Mouse (Mus musculus): ENCODE measurements at regions not wholly inside any gene's neighbourhood (a gene's known extent, or its start where the extent isn't known, plus 50 kb on each side); places are given as distances from the start of the nearest gene placed in this dataset.

DNA sequence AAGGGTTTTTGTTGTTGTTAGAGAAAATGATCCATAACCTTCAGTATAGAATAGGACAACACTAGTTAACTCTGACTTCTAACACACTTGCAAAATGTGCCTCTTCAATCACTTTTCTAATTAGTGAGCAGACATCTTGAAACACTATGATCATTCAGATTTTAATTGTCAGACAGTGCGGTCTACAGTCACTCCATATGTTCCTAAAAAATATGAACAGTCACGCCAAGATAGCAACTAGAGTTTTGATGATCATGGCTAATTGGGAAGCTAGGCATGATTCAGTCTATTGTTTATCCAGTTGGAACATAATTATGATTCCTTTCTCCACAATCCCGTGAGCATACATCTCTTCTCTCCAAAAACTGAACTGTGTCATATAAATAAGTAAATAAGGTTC lies 372.1 kb downstream of the Fam198b start:
- in situ Hi-C loops (cut with MboI; ENCODE audit: low sequenced_read_pairs in 2 of 2, unreplicated experiment in 2 of 2): no loop called here
- no peak for TF ChIP-seq ZC3H11A (IDR thresholded peaks at IDR 0.05; ENCODE audit: borderline replicate concordance, low read depth, low read length)
- TF ChIP-seq ZNF384 (IDR thresholded peaks at IDR 0.05; ENCODE audit: low read depth, low read length): no peak
- no peak for TF ChIP-seq HCFC1 (IDR thresholded peaks at IDR 0.05; ENCODE audit: borderline replicate concordance, insufficient read depth, low read length)
- TF ChIP-seq CHD2 (IDR thresholded peaks at IDR 0.05; ENCODE audit: low read depth, low read length): no peak
- no peak for TF ChIP-seq MAFK (IDR thresholded peaks at IDR 0.05; ENCODE audit: insufficient read depth, low read depth, low read length)
- no peak for DNase-seq (ENCODE audit: low read depth, low spot score)
- no peak overlapping the region for H3K4me3 ChIP-seq (ENCODE audit: insufficient read depth in 1 of 2, low read depth in 1 of 2, low read length in 2 of 2, poor library complexity in 1 of 2, severe bottlenecking in 1 of 2)
- no peaks in the 10 kb centered on the region for H3K4me1 ChIP-seq (ENCODE audit: control insufficient read depth in 2 of 2, insufficient read depth in 2 of 2, low read length in 2 of 2, poor library complexity in 1 of 2)
- H3K36me3 ChIP-seq (ENCODE audit: control insufficient read depth, insufficient read depth, low read length, poor library complexity, severe bottlenecking): no peaks in the 10 kb centered on the region
- H3K27ac ChIP-seq (ENCODE audit: insufficient read depth, low read depth, low read length, poor library complexity, severe bottlenecking): no peak overlapping the region
- H3K9ac ChIP-seq (ENCODE audit: insufficient read depth, low read depth, low read length, poor library complexity, severe bottlenecking): no peak overlapping the region
- no peaks in the 10 kb centered on the region for H3K9me3 ChIP-seq (ENCODE audit: control insufficient read depth, insufficient read depth, low read depth, low read length)

DNA sequence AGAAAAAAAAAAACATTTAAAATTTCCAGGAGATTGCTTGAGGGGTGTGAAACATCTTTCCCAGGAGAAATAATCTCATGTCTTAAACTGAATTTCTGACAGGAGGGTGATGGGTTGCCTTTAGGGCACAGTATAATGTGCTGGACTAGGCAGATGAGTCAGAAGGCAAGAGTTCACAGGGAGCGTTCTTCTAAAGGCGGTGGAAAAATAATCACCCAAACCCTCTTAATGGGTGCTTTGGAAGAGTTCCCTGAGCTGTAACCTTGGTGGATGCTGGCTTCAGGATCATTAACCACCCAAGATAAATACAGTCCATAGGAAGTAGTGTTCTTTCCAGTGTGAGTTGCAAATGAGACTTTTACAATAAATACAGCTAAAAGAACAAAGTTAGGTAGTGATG lies 378.8 kb downstream of the Fam198b start:
- H3K27ac ChIP-seq (ENCODE audit: insufficient read depth, low read depth, low read length, poor library complexity, severe bottlenecking): no peak overlapping the region
- H3K9me3 ChIP-seq (ENCODE audit: control insufficient read depth, insufficient read depth, low read depth, low read length): no peaks in the 10 kb centered on the region
- in situ Hi-C loops (cut with MboI; ENCODE audit: low sequenced_read_pairs in 2 of 2, unreplicated experiment in 2 of 2): no loop called here
- DNase-seq (ENCODE audit: low read depth, low spot score): no peak
- H3K4me1 ChIP-seq (ENCODE audit: control insufficient read depth in 2 of 2, insufficient read depth in 2 of 2, low read length in 2 of 2, poor library complexity in 1 of 2): no peaks in the 10 kb centered on the region
- H3K9ac ChIP-seq (ENCODE audit: insufficient read depth, low read depth, low read length, poor library complexity, severe bottlenecking): no peak overlapping the region
- no peaks in the 10 kb centered on the region for H3K36me3 ChIP-seq (ENCODE audit: control insufficient read depth, insufficient read depth, low read length, poor library complexity, severe bottlenecking)
- TF ChIP-seq MAFK (IDR thresholded peaks at IDR 0.05; ENCODE audit: insufficient read depth, low read depth, low read length): no peak
- no peak for TF ChIP-seq HCFC1 (IDR thresholded peaks at IDR 0.05; ENCODE audit: borderline replicate concordance, insufficient read depth, low read length)
- no peak for TF ChIP-seq ZNF384 (IDR thresholded peaks at IDR 0.05; ENCODE audit: low read depth, low read length)
- no peak for TF ChIP-seq ZC3H11A (IDR thresholded peaks at IDR 0.05; ENCODE audit: borderline replicate concordance, low read depth, low read length)
- TF ChIP-seq CHD2 (IDR thresholded peaks at IDR 0.05; ENCODE audit: low read depth, low read length): no peak
- H3K4me3 ChIP-seq (ENCODE audit: insufficient read depth in 1 of 2, low read depth in 1 of 2, low read length in 2 of 2, poor library complexity in 1 of 2, severe bottlenecking in 1 of 2): no peak overlapping the region

DNA sequence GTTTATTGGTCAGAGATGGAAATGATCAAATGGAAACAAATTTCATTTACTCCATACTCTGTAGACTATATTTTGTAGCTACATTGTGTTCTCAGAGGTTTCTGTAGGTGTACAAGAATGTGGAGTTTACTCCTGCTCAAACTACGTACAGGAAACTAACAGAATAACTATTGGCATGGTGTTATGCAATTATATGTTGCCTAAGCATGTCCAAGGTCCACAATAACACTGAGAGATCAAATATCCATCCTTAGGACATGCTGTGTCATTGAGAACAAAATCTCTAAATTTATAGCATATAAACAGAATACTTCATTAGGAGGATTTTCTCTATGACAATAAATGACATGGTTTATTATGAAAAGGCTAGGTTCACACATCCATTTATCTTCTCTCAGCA lies 400.3 kb downstream of the Fam198b start:
- TF ChIP-seq CHD2 (IDR thresholded peaks at IDR 0.05; ENCODE audit: low read depth, low read length) (no peak), MAFK (IDR thresholded peaks at IDR 0.05; ENCODE audit: insufficient read depth, low read depth, low read length) (no peak)
- DNase-seq (ENCODE audit: low read depth, low spot score): no peak
- in situ Hi-C loops (cut with MboI; ENCODE audit: low sequenced_read_pairs in 2 of 2, unreplicated experiment in 2 of 2): no loop called here
- Histone ChIP-seq H3K4me1 (ENCODE audit: control insufficient read depth in 2 of 2, insufficient read depth in 2 of 2, low read length in 2 of 2, poor library complexity in 1 of 2) (no peaks in the 10 kb centered on the region), H3K4me3 (ENCODE audit: insufficient read depth in 1 of 2, low read depth in 1 of 2, low read length in 2 of 2, poor library complexity in 1 of 2, severe bottlenecking in 1 of 2) (no peak overlapping the region), H3K36me3 (ENCODE audit: control insufficient read depth, insufficient read depth, low read length, poor library complexity, severe bottlenecking) (no peaks in the 10 kb centered on the region), H3K27ac (ENCODE audit: insufficient read depth, low read depth, low read length, poor library complexity, severe bottlenecking) (no peak overlapping the region), H3K9ac (ENCODE audit: insufficient read depth, low read depth, low read length, poor library complexity, severe bottlenecking) (no peak overlapping the region), H3K9me3 (ENCODE audit: control insufficient read depth, insufficient read depth, low read depth, low read length) (no peaks in the 10 kb centered on the region)

DNA sequence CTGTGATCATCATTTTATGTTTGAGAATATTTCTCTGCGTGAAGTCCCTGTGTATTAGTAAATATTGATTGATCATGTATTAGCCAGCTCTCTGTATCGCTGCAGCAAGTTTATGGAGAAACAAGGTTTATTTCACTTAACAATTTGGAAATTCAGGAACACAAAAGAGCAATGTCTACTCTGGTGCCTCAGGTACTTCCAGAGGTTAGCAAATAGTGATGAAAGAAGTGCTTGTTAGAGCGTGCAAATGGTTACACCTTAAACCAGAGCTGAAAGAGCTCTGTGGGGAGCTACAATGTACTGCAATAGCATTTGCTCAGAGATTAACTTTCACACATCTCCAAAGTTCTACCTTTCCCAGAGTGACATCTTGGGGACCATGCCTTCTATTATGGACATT lies 400.9 kb downstream of the Fam198b start:
- no peak for TF ChIP-seq CHD2 (IDR thresholded peaks at IDR 0.05; ENCODE audit: low read depth, low read length)
- no peak for TF ChIP-seq MAFK (IDR thresholded peaks at IDR 0.05; ENCODE audit: insufficient read depth, low read depth, low read length)
- no peak for TF ChIP-seq ZNF384 (IDR thresholded peaks at IDR 0.05; ENCODE audit: low read depth, low read length)
- TF ChIP-seq ZC3H11A (IDR thresholded peaks at IDR 0.05; ENCODE audit: borderline replicate concordance, low read depth, low read length): no peak
- TF ChIP-seq HCFC1 (IDR thresholded peaks at IDR 0.05; ENCODE audit: borderline replicate concordance, insufficient read depth, low read length): no peak
- no peaks in the 10 kb centered on the region for H3K9me3 ChIP-seq (ENCODE audit: control insufficient read depth, insufficient read depth, low read depth, low read length)
- in situ Hi-C loops (cut with MboI; ENCODE audit: low sequenced_read_pairs in 2 of 2, unreplicated experiment in 2 of 2): no loop called here
- no peak overlapping the region for H3K9ac ChIP-seq (ENCODE audit: insufficient read depth, low read depth, low read length, poor library complexity, severe bottlenecking)
- H3K36me3 ChIP-seq (ENCODE audit: control insufficient read depth, insufficient read depth, low read length, poor library complexity, severe bottlenecking): no peaks in the 10 kb centered on the region
- DNase-seq (ENCODE audit: low read depth, low spot score): no peak
- no peak overlapping the region for H3K4me3 ChIP-seq (ENCODE audit: insufficient read depth in 1 of 2, low read depth in 1 of 2, low read length in 2 of 2, poor library complexity in 1 of 2, severe bottlenecking in 1 of 2)
- no peak overlapping the region for H3K27ac ChIP-seq (ENCODE audit: insufficient read depth, low read depth, low read length, poor library complexity, severe bottlenecking)
- H3K4me1 ChIP-seq (ENCODE audit: control insufficient read depth in 2 of 2, insufficient read depth in 2 of 2, low read length in 2 of 2, poor library complexity in 1 of 2): no peaks in the 10 kb centered on the region

DNA sequence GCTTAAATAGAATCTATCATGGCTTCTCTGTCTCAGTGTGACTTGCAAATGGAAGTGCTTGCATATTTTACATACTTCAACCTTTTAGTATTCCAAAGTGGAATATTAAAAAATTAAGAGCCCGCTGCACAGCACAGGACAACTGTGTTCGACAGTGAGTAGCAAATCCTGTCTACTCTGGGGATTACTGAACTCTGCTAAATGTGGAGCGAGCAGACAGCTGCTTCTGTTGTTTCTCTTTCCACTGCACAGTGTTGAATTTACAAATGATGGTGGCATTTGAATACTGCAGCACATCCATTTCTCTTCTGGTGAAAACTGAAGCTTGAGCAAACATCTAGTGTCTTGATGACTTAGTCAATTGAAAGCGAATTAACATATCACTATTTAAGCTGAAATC lies 409.2 kb downstream of the Fam198b start:
- Histone ChIP-seq H3K4me1 (ENCODE audit: control insufficient read depth in 2 of 2, insufficient read depth in 2 of 2, low read length in 2 of 2, poor library complexity in 1 of 2) (no peaks in the 10 kb centered on the region), H3K9me3 (ENCODE audit: control insufficient read depth, insufficient read depth, low read depth, low read length) (no peaks in the 10 kb centered on the region), H3K4me3 (ENCODE audit: insufficient read depth in 1 of 2, low read depth in 1 of 2, low read length in 2 of 2, poor library complexity in 1 of 2, severe bottlenecking in 1 of 2) (no peak overlapping the region), H3K9ac (ENCODE audit: insufficient read depth, low read depth, low read length, poor library complexity, severe bottlenecking) (no peak overlapping the region), H3K27ac (ENCODE audit: insufficient read depth, low read depth, low read length, poor library complexity, severe bottlenecking) (no peak overlapping the region), H3K36me3 (ENCODE audit: control insufficient read depth, insufficient read depth, low read length, poor library complexity, severe bottlenecking) (no peaks in the 10 kb centered on the region)
- TF ChIP-seq HCFC1 (IDR thresholded peaks at IDR 0.05; ENCODE audit: borderline replicate concordance, insufficient read depth, low read length): no peak
- no peak for TF ChIP-seq CHD2 (IDR thresholded peaks at IDR 0.05; ENCODE audit: low read depth, low read length)
- no peak for TF ChIP-seq ZNF384 (IDR thresholded peaks at IDR 0.05; ENCODE audit: low read depth, low read length)
- no peak for TF ChIP-seq ZC3H11A (IDR thresholded peaks at IDR 0.05; ENCODE audit: borderline replicate concordance, low read depth, low read length)
- TF ChIP-seq MAFK (IDR thresholded peaks at IDR 0.05; ENCODE audit: insufficient read depth, low read depth, low read length): no peak
- in situ Hi-C loops (cut with MboI; ENCODE audit: low sequenced_read_pairs in 2 of 2, unreplicated experiment in 2 of 2): no loop called here
- DNase-seq (ENCODE audit: low read depth, low spot score): no peak
